Mouse (Mus musculus) MEL (cell line): Measurements from ENCODE around the gene Cactin. TPM values are rescaled to one million over a fixed set of nuclear protein-coding genes. Genes with fewer than 3 reads are reported as not detected.

Experiments
- DNase-seq: peaks from one replicate; pipeline ENCODE4 v3.0.0; 2011; ENCODE audit warnings: low read depth, low spot score
- H3K27ac ChIP-seq: 2 replicates; pipeline ENCODE4 v1.5.1; 2012; ENCODE audit warnings: low read depth, mild to moderate bottlenecking, control low read depth, low read length, moderate library complexity; ENCODE audit not compliant: control insufficient read depth
- H3K27me3 ChIP-seq, 2 experiments: fragments of 150-350 bp in 1 of 2; sonication (generic) in 1 of 2; 2 replicates each; pipeline ENCODE4 v1.6.1; 2012; ENCODE audit warnings: low read length in 2 of 2, mild to moderate bottlenecking in 2 of 2, improper control_type of control experiment in 1 of 2, moderate library complexity in 1 of 2; ENCODE audit not compliant: insufficient read depth in 2 of 2, control insufficient read depth in 1 of 2
- H3K36me3 ChIP-seq, 2 experiments: 2 replicates each; pipeline ENCODE4 v1.6.1; 2012 to 2014; ENCODE audit warnings: low read length in 2 of 2, improper control_type of control experiment in 1 of 2, inconsistent platforms in 1 of 2, mild to moderate bottlenecking in 1 of 2; ENCODE audit not compliant: insufficient read depth in 2 of 2, control insufficient read depth in 1 of 2
- H3K4me1 ChIP-seq, 2 experiments: fragments of 150-350 bp in 1 of 2; sonication (generic) in 1 of 2; 2 replicates each; pipeline ENCODE4 v1.6.1; 2012; ENCODE audit warnings: low read length in 2 of 2, improper control_type of control experiment in 1 of 2, mild to moderate bottlenecking in 1 of 2; ENCODE audit not compliant: insufficient read depth in 2 of 2, control insufficient read depth in 1 of 2
- H3K4me3 ChIP-seq, 2 experiments: fragments of 150-350 bp in 1 of 2; sonication (generic) in 1 of 2; 2 replicates each; pipeline ENCODE4 v1.5.1; 2012; ENCODE audit warnings: low read depth in 2 of 2, low read length in 2 of 2, mild to moderate bottlenecking in 2 of 2, moderate library complexity in 2 of 2, control low read depth in 1 of 2, improper control_type of control experiment in 1 of 2; ENCODE audit not compliant: control insufficient read depth in 1 of 2, insufficient read depth in 1 of 2
- H3K79me2 ChIP-seq: 2 replicates; pipeline ENCODE4 v1.6.1; 2012; ENCODE audit warnings: mild to moderate bottlenecking, low read length, moderate library complexity; ENCODE audit not compliant: control insufficient read depth, poor library complexity, insufficient read depth
- H3K9ac ChIP-seq: 2 replicates; pipeline ENCODE4 v1.6.1; 2012; ENCODE audit warnings: low read depth, mild to moderate bottlenecking, control low read depth, low read length, moderate library complexity; ENCODE audit not compliant: control insufficient read depth, poor library complexity, severe bottlenecking
- H3K9me3 ChIP-seq: fragments of 150-350 bp; sonication (generic); replicated peaks from 2 replicates; pipeline ENCODE4 v1.6.1; 2012; ENCODE audit warnings: mild to moderate bottlenecking, low read length, improper control_type of control experiment, moderate library complexity; ENCODE audit not compliant: insufficient read depth
- BHLHE40 ChIP-seq: IDR thresholded peaks from 2 replicates; pipeline ENCODE4 v1.6.1; 2012; ENCODE audit warnings: low read depth, mild to moderate bottlenecking, inconsistent platforms, low read length, improper control_type of control experiment, borderline replicate concordance
- CHD1 ChIP-seq: IDR thresholded peaks from 2 replicates; pipeline ENCODE4 v1.6.1; 2012; ENCODE audit warnings: low read depth, mild to moderate bottlenecking, inconsistent platforms, low read length, improper control_type of control experiment
- CHD2 ChIP-seq: IDR thresholded peaks from 2 replicates; pipeline ENCODE4 v1.6.1; 2011; ENCODE audit warnings: low read length, improper control_type of control experiment
- CTCF ChIP-seq, 3 experiments: IDR thresholded peaks in 2 of 3; conservative IDR thresholded peaks in 1 of 3; 2 replicates each; pipeline ENCODE4 v1.5.1; 2011 to 2012; ENCODE audit warnings: low read length in 3 of 3, low read depth in 2 of 3, mild to moderate bottlenecking in 2 of 3, improper control_type of control experiment in 1 of 3, inconsistent platforms in 1 of 3, mixed read lengths in 1 of 3, moderate library complexity in 1 of 3; ENCODE audit not compliant: control insufficient read depth in 1 of 3, insufficient read depth in 1 of 3, poor library complexity in 1 of 3, severe bottlenecking in 1 of 3
- E2F4 ChIP-seq: IDR thresholded peaks from 2 replicates; pipeline ENCODE4 v1.6.1; 2011; ENCODE audit warnings: low read depth, low read length, improper control_type of control experiment, borderline replicate concordance
- ELF1 ChIP-seq: IDR thresholded peaks from 2 replicates; pipeline ENCODE4 v1.6.1; 2014; ENCODE audit warnings: low read depth, mild to moderate bottlenecking, inconsistent platforms, low read length, improper control_type of control experiment, moderate library complexity
- ETS1 ChIP-seq: IDR thresholded peaks from 2 replicates; pipeline ENCODE4 v1.6.1; 2012; ENCODE audit warnings: low read depth, mild to moderate bottlenecking, inconsistent platforms, low read length, improper control_type of control experiment, moderate library complexity
- GABPA ChIP-seq: IDR thresholded peaks from 2 replicates; pipeline ENCODE4 v1.6.1; 2012; ENCODE audit warnings: low read depth, mild to moderate bottlenecking, inconsistent platforms, low read length, improper control_type of control experiment, moderate library complexity
- HCFC1 ChIP-seq: IDR thresholded peaks from 2 replicates; pipeline ENCODE4 v1.6.1; 2012; ENCODE audit warnings: low read depth, mild to moderate bottlenecking, inconsistent platforms, low read length, improper control_type of control experiment, moderate library complexity
- JUND ChIP-seq: IDR thresholded peaks from 2 replicates; pipeline ENCODE4 v1.6.1; 2011; ENCODE audit warnings: low read depth, mild to moderate bottlenecking, improper control_type of control experiment, low read length
- MAFK ChIP-seq: IDR thresholded peaks from 2 replicates; pipeline ENCODE4 v1.6.1; 2011; ENCODE audit warnings: low read depth, mild to moderate bottlenecking, low read length, improper control_type of control experiment, borderline replicate concordance
- MAZ ChIP-seq: IDR thresholded peaks from 2 replicates; pipeline ENCODE4 v1.6.1; 2012; ENCODE audit warnings: low read depth, mild to moderate bottlenecking, inconsistent platforms, low read length, improper control_type of control experiment
- MEF2A ChIP-seq: IDR thresholded peaks from 2 replicates; pipeline ENCODE4 v1.6.1; 2014; ENCODE audit warnings: low read depth, mild to moderate bottlenecking, inconsistent platforms, low read length, improper control_type of control experiment; ENCODE audit not compliant: poor library complexity, insufficient replicate concordance, severe bottlenecking; ENCODE audit errors: extremely low read depth
- MYC ChIP-seq: IDR thresholded peaks from 2 replicates; pipeline ENCODE4 v1.6.1; 2011; ENCODE audit warnings: low read depth, mild to moderate bottlenecking, low read length, improper control_type of control experiment, moderate library complexity
- NELFE ChIP-seq: IDR thresholded peaks from 2 replicates; pipeline ENCODE4 v1.6.1; 2011; ENCODE audit warnings: low read depth, low read length, improper control_type of control experiment
- POLR2A ChIP-seq, 2 experiments: IDR thresholded peaks; 2 replicates each; pipeline ENCODE4 v1.6.1; 2011 to 2012; ENCODE audit warnings: low read length in 2 of 2, mild to moderate bottlenecking in 2 of 2, control low read depth in 1 of 2, improper control_type of control experiment in 1 of 2, low read depth in 1 of 2, moderate library complexity in 1 of 2; ENCODE audit not compliant: control insufficient read depth in 1 of 2, insufficient read depth in 1 of 2, poor library complexity in 1 of 2
- POLR2AphosphoS2 ChIP-seq: IDR thresholded peaks from 2 replicates; pipeline ENCODE4 v1.6.1; 2011; ENCODE audit warnings: low read length, improper control_type of control experiment
- POLR2AphosphoS5 ChIP-seq: IDR thresholded peaks from 2 replicates; pipeline ENCODE4 v1.6.1; 2012; ENCODE audit warnings: low read depth, borderline replicate concordance, mild to moderate bottlenecking, inconsistent platforms, low read length, moderate library complexity, mixed read lengths
- RAD21 ChIP-seq: IDR thresholded peaks from 2 replicates; pipeline ENCODE4 v1.6.1; 2011; ENCODE audit warnings: mild to moderate bottlenecking, low read depth, low read length, improper control_type of control experiment
- RCOR1 ChIP-seq: IDR thresholded peaks from 2 replicates; pipeline ENCODE4 v1.6.1; 2012; ENCODE audit warnings: low read depth, mild to moderate bottlenecking, inconsistent platforms, low read length, improper control_type of control experiment
- SIN3A ChIP-seq: IDR thresholded peaks from 2 replicates; pipeline ENCODE4 v1.6.1; 2012; ENCODE audit warnings: low read length, improper control_type of control experiment, inconsistent platforms
- SMC3 ChIP-seq: IDR thresholded peaks from 2 replicates; pipeline ENCODE4 v1.6.1; 2011; ENCODE audit warnings: low read depth, low read length, improper control_type of control experiment
- TAL1 ChIP-seq: IDR thresholded peaks from 2 replicates; pipeline ENCODE4 v1.6.1; 2012; ENCODE audit warnings: mild to moderate bottlenecking, inconsistent platforms, low read length, moderate library complexity, mixed read lengths
- TCF12 ChIP-seq: IDR thresholded peaks from 2 replicates; pipeline ENCODE4 v1.6.1; 2014; ENCODE audit warnings: low read depth, mild to moderate bottlenecking, inconsistent platforms, low read length, improper control_type of control experiment, moderate library complexity
- UBTF ChIP-seq: IDR thresholded peaks from 2 replicates; pipeline ENCODE4 v1.6.1; 2012; ENCODE audit warnings: low read depth, mild to moderate bottlenecking, inconsistent platforms, low read length, improper control_type of control experiment, moderate library complexity, borderline replicate concordance; ENCODE audit not compliant: insufficient read depth
- USF1 ChIP-seq: IDR thresholded peaks from 2 replicates; pipeline ENCODE4 v1.6.1; 2014; ENCODE audit warnings: low read depth, mild to moderate bottlenecking, inconsistent platforms, low read length, improper control_type of control experiment, moderate library complexity
- ZC3H11A ChIP-seq: IDR thresholded peaks from 2 replicates; pipeline ENCODE4 v1.6.1; 2012; ENCODE audit warnings: low read depth, mild to moderate bottlenecking, inconsistent platforms, low read length, improper control_type of control experiment
- ZKSCAN1 ChIP-seq: IDR thresholded peaks from 2 replicates; pipeline ENCODE4 v1.6.1; 2012; ENCODE audit warnings: low read depth, mild to moderate bottlenecking, inconsistent platforms, low read length, improper control_type of control experiment, moderate library complexity
- ZMIZ1 ChIP-seq: IDR thresholded peaks from 2 replicates; pipeline ENCODE4 v1.6.1; 2012; ENCODE audit warnings: low read depth, mild to moderate bottlenecking, inconsistent platforms, low read length, improper control_type of control experiment, moderate library complexity
- ZNF384 ChIP-seq: IDR thresholded peaks from 2 replicates; pipeline ENCODE4 v1.6.1; 2012; ENCODE audit warnings: low read depth, mild to moderate bottlenecking, inconsistent platforms, low read length, improper control_type of control experiment
- polyA plus RNA-seq, 2 experiments: library from polyadenylated mRNA; stranded (reverse) in 1 of 2; unstranded in 1 of 2; fragments of >175 nt in 1 of 2; fragments of >200 nt in 1 of 2; gene quantifications; 2 replicates each; pipeline versions ENCODE4 v1.2.1 to v1.2.4; 2012; ENCODE audit warnings: low replicate concordance in 2 of 2, low read depth in 1 of 2; ENCODE audit not compliant: insufficient read length in 2 of 2, insufficient read depth in 1 of 2, missing spikeins in 1 of 2
- total RNA-seq: library from RNA; depleted of rRNA; stranded (reverse); fragments of 300-350 nt; gene quantifications from 2 replicates; pipeline ENCODE4 v1.2.3, GENCODE M21; 2012

The Cactin gene
- total and polyA plus RNA-seq, 3 experiments = 47.6 to 66.8 TPM; not detected in 1

GRCm38 (mm10) chr10:81300352-81300907, 20.5 kb upstream of the Cactin start:
- Histone ChIP-seq H3K4me1 (peaks cover 0 to 4% of the 10 kb centered on the region in 2 experiments; a peak in 1 of 4 replicates), H3K27me3 (no peaks in the 10 kb centered on the region), H3K4me3 (no peak overlapping the region), H3K9me3 (no peaks in the 10 kb centered on the region), H3K79me2 (peaks cover 54% of the 10 kb centered on the region), H3K36me3 (no peaks in the 10 kb centered on the region), H3K9ac (no peak overlapping the region), H3K27ac (no peak overlapping the region)
- TF ChIP-seq ELF1 (no peak), ZNF384 (no peak), GABPA (no peak), POLR2AphosphoS2 (no peak), ZKSCAN1 (no peak), ETS1 (no peak), JUND (no peak), HCFC1 (no peak), NELFE (no peak), MYC (no peak), MAZ (no peak), BHLHE40 (no peak), ZC3H11A (no peak), ZMIZ1 (no peak), POLR2AphosphoS5 (no peak), SMC3 (no peak), CHD1 (no peak)
- no peak for DNase-seq

GRCm38 (mm10) chr10:81301321-81301720, 19.6 kb upstream of the Cactin start:
- Histone ChIP-seq H3K27me3 (no peaks in the 10 kb centered on the region), H3K9me3 (no peaks in the 10 kb centered on the region), H3K4me3 (no peak overlapping the region), H3K9ac (no peak overlapping the region), H3K27ac (no peak overlapping the region), H3K36me3 (no peaks in the 10 kb centered on the region), H3K4me1 (peaks cover 0 to 3% of the 10 kb centered on the region in 2 experiments; a peak in 1 of 4 replicates), H3K79me2 (peaks cover 45% of the 10 kb centered on the region)
- TF ChIP-seq GABPA (no peak), POLR2AphosphoS2 (no peak), USF1 (no peak), MYC (no peak), SIN3A (no peak), TCF12 (no peak), MAZ (no peak), JUND (no peak), CHD1 (no peak), RAD21 (no peak), MEF2A (no peak), TAL1 (no peak), E2F4 (no peak), RCOR1 (no peak), POLR2A (IDR thresholded peaks at IDR 0.05; ENCODE audit: control insufficient read depth in 1 of 2, insufficient read depth in 1 of 2, low read depth in 1 of 2, low read length in 2 of 2, poor library complexity in 1 of 2) (no peak), ZKSCAN1 (no peak), CTCF (IDR thresholded peaks at IDR 0.05 in 2 of 3, conservative IDR thresholded peaks at IDR 0.05 in 1 of 3; ENCODE audit: control insufficient read depth in 1 of 3, insufficient read depth in 1 of 3, low read depth in 2 of 3, low read length in 3 of 3, poor library complexity in 1 of 3, severe bottlenecking in 1 of 3) (no peak), MAFK (no peak), CHD2 (no peak), UBTF (no peak)
- no peak for DNase-seq
